Mouse (Mus musculus) naive thymus-derived CD4-positive, alpha-beta T cell, adult 5 months (primary cell): ENCODE results near the gene Palm2. TPM values are rescaled to one million over a fixed set of nuclear protein-coding genes. Genes with fewer than 3 reads are reported as not detected.

Experiments
- polyA plus RNA-seq: library from polyadenylated mRNA; unstranded; fragments of 100-300 nt; shearing (Covaris generic); gene quantifications from one replicate; pipeline ENCODE4 v1.2.1, GENCODE M21; 2017

Palm2 gene
- not detected for polyA plus RNA-seq

GRCm38 (mm10) chr4:57433941-57434704, at the start of gene Palm2:
Palm2 (plus strand) TSS chr4:57434247.

DNA sequence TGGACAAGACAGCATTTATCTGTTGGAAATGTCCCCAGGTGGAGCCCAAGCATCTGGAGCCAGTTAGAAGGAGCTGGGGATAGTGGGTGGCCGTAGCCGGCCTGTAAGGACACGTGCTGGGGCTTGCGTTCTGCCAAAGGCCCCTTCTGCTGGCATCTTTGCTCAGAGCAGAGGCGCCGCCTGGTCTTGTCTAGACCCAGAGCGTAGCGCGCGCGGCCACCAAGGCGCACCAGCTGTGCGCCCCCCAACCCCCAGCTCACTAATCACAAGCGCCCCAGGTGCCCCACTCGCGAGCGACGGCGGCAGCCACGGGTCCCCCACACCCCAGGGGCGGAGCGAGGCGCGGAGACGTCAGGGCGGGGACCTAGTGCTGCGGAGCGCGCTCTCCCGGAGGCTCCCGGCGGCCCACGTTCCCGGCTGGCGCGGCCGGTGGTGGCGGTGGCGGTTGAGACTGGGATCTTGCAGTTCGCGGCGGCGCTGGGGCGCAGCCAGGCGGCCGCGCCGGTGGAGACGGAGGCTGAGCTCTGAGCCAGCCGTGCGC, 133.7 kb downstream of the Palm2 start, which contains the start of gene Pakap:
Pakap (plus strand) TSS at position 514 of the 541 bp plus-strand sequence.

GRCm38 (mm10) chr4:57717354-57717753, 283.3 kb downstream of the Palm2 start, which contains the start of gene Akap2:
Akap2 (plus strand) TSS chr4:57717657.

Other genes with a start within 250 kb of the Palm2 start
- gene Ptpn3, start 132.4 kb upstream of the Palm2 start, polyA plus RNA-seq, result 0.40 TPM
- gene Pakap, start 133.9 kb downstream of the Palm2 start, polyA plus RNA-seq, result 4.7 TPM